Mouse (Mus musculus) stomach, postnatal 0 days (tissue): ENCODE measurements around the gene A630095E13Rik. TPM values are rescaled to one million over a fixed set of nuclear protein-coding genes. Genes with fewer than 3 reads are reported as not detected.
"Not testable (repeated sequence)": the region's sequence is repeated elsewhere in the genome, so short reads cannot be mapped to it uniquely, and the experiment has no call there.

ENCODE experiments used
- ATAC-seq: fragments of 200-750 bp; cut with Nextera tagmentation; 2 replicates; pipeline ENCODE4 v1.8.0; 2017; ENCODE audit not compliant: low FRiP score, low TSS enrichment
- DNase-seq: peaks from one replicate; pipeline ENCODE4 v3.0.0-alpha.2; 2016; ENCODE audit warnings: low spot score
- H3K27ac ChIP-seq: fragments of 300-500 bp; sonication (generic); replicated peaks from 2 replicates; pipeline ENCODE4 v1.5.1; 2014; ENCODE audit warnings: mild to moderate bottlenecking, control low read depth
- H3K27me3 ChIP-seq: fragments of 300-500 bp; sonication (generic); 2 replicates; pipeline ENCODE4 v1.6.1; 2014; ENCODE audit warnings: low read length; ENCODE audit not compliant: control insufficient read depth, insufficient read depth
- H3K36me3 ChIP-seq: fragments of 300-500 bp; sonication (generic); 2 replicates; pipeline ENCODE4 v1.6.1; 2014; ENCODE audit warnings: low read length, mixed read lengths; ENCODE audit not compliant: control insufficient read depth, insufficient read depth
- H3K4me1 ChIP-seq: fragments of 300-500 bp; sonication (generic); replicated peaks from 2 replicates; pipeline ENCODE4 v1.6.1; 2014; ENCODE audit warnings: antibody characterized with exemption; ENCODE audit not compliant: control insufficient read depth, insufficient read depth
- H3K4me2 ChIP-seq: fragments of 300-500 bp; sonication (generic); replicated peaks from 2 replicates; pipeline ENCODE4 v1.6.1; 2014; ENCODE audit warnings: low read depth, mild to moderate bottlenecking, control low read depth, moderate library complexity
- H3K4me3 ChIP-seq: fragments of 300-500 bp; sonication (generic); 2 replicates; pipeline ENCODE4 v1.5.1; 2014; ENCODE audit warnings: low read depth, low read length, control low read depth
- H3K9ac ChIP-seq: fragments of 300-500 bp; sonication (generic); 2 replicates; pipeline ENCODE4 v1.6.1; 2014; ENCODE audit warnings: mild to moderate bottlenecking, low read length, control low read depth, mixed read lengths
- H3K9me3 ChIP-seq: fragments of 300-500 bp; sonication (generic); 2 replicates; pipeline ENCODE4 v1.6.1; 2016; ENCODE audit warnings: low read length; ENCODE audit not compliant: control insufficient read depth
- CTCF ChIP-seq: IDR thresholded peaks from 2 replicates; pipeline ENCODE4 v1.5.1; 2016; ENCODE audit warnings: antibody characterized with exemption, low read depth, mild to moderate bottlenecking, moderate library complexity
- EP300 ChIP-seq: optimal IDR thresholded peaks from 2 replicates; pipeline ENCODE3; 2016; ENCODE audit warnings: antibody characterized with exemption
- WGBS: fragments of 180-500 bp; shearing (Covaris S2); extraction: QIAGEN DNeasy Blood & Tissue Kit; methylation state at CpG from one replicate; pipeline ENCODE4 v1.1.7; 2014; 5-methylcytosine and 5-hydroxymethylcytosine counted together
- polyA plus RNA-seq: library from polyadenylated mRNA; unstranded; fragments of >200 nt; fragmentation: Nextera tagmentation; extraction: Ambion mirVana; gene quantifications from 2 replicates; pipeline ENCODE4 v1.2.1, GENCODE M21; 2015

A630095E13Rik gene
- not detected in 2 replicates for polyA plus RNA-seq

GRCm38 (mm10) chr9:36643276-36643675, at the start of gene A630095E13Rik:
A630095E13Rik (minus strand) TSS chr9:36643376.
- not testable (repeated sequence) for H3K9me3 ChIP-seq, H3K36me3 ChIP-seq, ATAC-seq, H3K9ac ChIP-seq, H3K27me3 ChIP-seq, H3K4me1 ChIP-seq, DNase-seq, H3K4me3 ChIP-seq, H3K27ac ChIP-seq, H3K4me2 ChIP-seq
- 61% methylated on average over 3 of the region's 3 CpGs for WGBS

GRCm38 (mm10) chr9:36692920-36693319, 49.7 kb upstream of the A630095E13Rik start, which contains the start of gene Acrv1:
Acrv1 (plus strand) TSS chr9:36693220.
- H3K4me3 ChIP-seq: no peak within 1 kb of the TSS
- no peaks in the 10 kb centered on the region for H3K27me3 ChIP-seq
- H3K4me1 ChIP-seq: no peaks in the 10 kb centered on the region
- WGBS: 48% methylated on average over 1 of the region's 1 CpGs
- no peaks in the 10 kb centered on the region for H3K9me3 ChIP-seq
- H3K4me2 ChIP-seq: no peak within 1 kb of the TSS
- no peak within 1 kb of the TSS for H3K9ac ChIP-seq
- DNase-seq (no peak), ATAC-seq (no peak)
- H3K36me3 ChIP-seq: no peaks in the 10 kb centered on the region
- TF ChIP-seq CTCF (no peak), EP300 (no peak)
- H3K27ac ChIP-seq: no peak within 1 kb of the TSS

- no peak overlapping the region for H3K4me3 ChIP-seq
- H3K4me2 ChIP-seq: no peak overlapping the region
- DNase-seq (peak; percentile 14), ATAC-seq (no peak)
- H3K27ac ChIP-seq: no peak overlapping the region
- H3K9ac ChIP-seq: no peak overlapping the region
- no peaks in the 10 kb centered on the region for H3K9me3 ChIP-seq
- no peaks in the 10 kb centered on the region for H3K4me1 ChIP-seq
- TF ChIP-seq EP300 (no peak), CTCF (peak; percentile 66)
- H3K27me3 ChIP-seq: no peaks in the 10 kb centered on the region
- no peaks in the 10 kb centered on the region for H3K36me3 ChIP-seq
Measured at GRCm38 (mm10) chr9:36687329-36687728, 44.2 kb upstream of the A630095E13Rik start.

GRCm38 (mm10) chr9:36681424-36681823, 38.2 kb upstream of the A630095E13Rik start:
- ATAC-seq: peak; percentile 76

More at GRCm38 (mm10) chr9:36681424-36681823, 38.2 kb upstream of the A630095E13Rik start:
- DNase-seq: peak; percentile 14
- no peaks in the 10 kb centered on the region for H3K9me3 ChIP-seq
- 24% methylated on average over 2 of the region's 2 CpGs for WGBS
- H3K27me3 ChIP-seq: no peaks in the 10 kb centered on the region
- H3K4me2 ChIP-seq: no peak overlapping the region
- H3K36me3 ChIP-seq: no peaks in the 10 kb centered on the region
- no peak overlapping the region for H3K9ac ChIP-seq
- H3K4me3 ChIP-seq: no peak overlapping the region
- H3K27ac ChIP-seq: no peak overlapping the region; the same call in 1 of the 2 replicates
- H3K4me1 ChIP-seq: no peaks in the 10 kb centered on the region
- TF ChIP-seq CTCF (no peak), EP300 (no peak)

Other genes starting within 250 kb of the A630095E13Rik start
- not detected in 2 replicates for gene Gm7257, start 211.5 kb downstream of the A630095E13Rik start, polyA plus RNA-seq
- not detected in 2 replicates for gene Gm9513, start 167.7 kb downstream of the A630095E13Rik start, polyA plus RNA-seq
- not detected in 2 replicates for gene Gm5615, start 101.4 kb downstream of the A630095E13Rik start, polyA plus RNA-seq
- gene Gm17689, start 60.7 kb downstream of the A630095E13Rik start, polyA plus RNA-seq: not detected in 2 replicates
- 0.05 TPM in 1 of 2 replicates, not detected in the other for gene Acrv1, start 49.8 kb upstream of the A630095E13Rik start, polyA plus RNA-seq
- 8.1 and 9.3 TPM in 2 replicates for gene Chek1, start 83.7 kb upstream of the A630095E13Rik start, polyA plus RNA-seq
- gene Stt3a, start 124.3 kb upstream of the A630095E13Rik start, polyA plus RNA-seq: 177 and 193 TPM in 2 replicates
- 77.3 and 82.5 TPM in 2 replicates for gene Ei24, start 154.0 kb upstream of the A630095E13Rik start, polyA plus RNA-seq
- 6.8 and 9.0 TPM in 2 replicates for gene Fez1, start 178.5 kb upstream of the A630095E13Rik start, polyA plus RNA-seq